ENCODE assay signal across 26 mouse cellular contexts in genomic region chr9:16852458-16853026, GRCm38 (mm10).
DNase-seq lines count a peak whose midpoint lies in the region; ATAC-seq and TF ChIP-seq lines count a peak whose summit lies in the region.
"Had no signal": no experiment of that assay in that cellular context is flagged by ENCODE, and none has a peak within 500 bp of the region (broad histone marks: within the 10 kb centered on the region; RNA-seq: fewer than 3 reads in every experiment).

No protein-coding gene starts in this region.

- no peak for TF ChIP-seq CTCF in brain, embryonic 14.5 days (IDR thresholded peaks at IDR 0.05; ENCODE audit: borderline replicate concordance, extremely low read depth, insufficient read depth, insufficient read length)

- DNase-seq in midbrain, embryonic 11.5 days (ENCODE audit: low spot score, missing footprints), result peak; percentile 8
- DNase-seq in brain, embryonic 14.5 days (ENCODE audit: low read depth), result peak; percentile 60
- DNase-seq in adrenal gland, postnatal 36 days, result no peak
- no peak for DNase-seq in cerebellum, postnatal 36 days
- no peak for DNase-seq in lung, postnatal 36 days
- DNase-seq: adrenal gland, adult 2 months; cerebellum, adult 11-12 months; cerebellum, adult 9-10 months; cerebellum, postnatal 14 days; gastrocnemius, postnatal 10 days; gastrocnemius, postnatal 36 days; heart, adult 2 months; heart, postnatal 14 days; heart, postnatal 4 days had no signal

- no peak overlapping the region for H3K4me2 ChIP-seq in midbrain, embryonic 11.5 days
- H3K4me2 ChIP-seq in midbrain, embryonic 15.5 days, result no peak overlapping the region
- H3K4me2 ChIP-seq in forebrain, embryonic 13.5 days, result no peak overlapping the region
- H3K4me2 ChIP-seq in forebrain, embryonic 16.5 days (ENCODE audit: low read length), result no peak overlapping the region
- H3K4me2 ChIP-seq: embryonic facial prominence, embryonic 12.5 days; embryonic facial prominence, embryonic 15.5 days; heart, embryonic 13.5 days; hindbrain, embryonic 14.5 days had no signal

- H3K4me1 ChIP-seq in midbrain, embryonic 11.5 days (ENCODE audit: control insufficient read depth, insufficient read depth, low read length), result no peaks in the 10 kb centered on the region
- H3K4me1 ChIP-seq in midbrain, embryonic 15.5 days, result no peaks in the 10 kb centered on the region
- peaks cover 6% of the 10 kb centered on the region for H3K4me1 ChIP-seq in forebrain, embryonic 13.5 days
- H3K4me1 ChIP-seq in forebrain, embryonic 16.5 days (replicated peaks; ENCODE audit: control insufficient read depth, insufficient read depth, low read length), result peaks cover 5% of the 10 kb centered on the region
- H3K4me1 ChIP-seq: embryonic facial prominence, embryonic 12.5 days; embryonic facial prominence, embryonic 15.5 days; heart, embryonic 10.5 days; heart, embryonic 13.5 days had no signal

- WGBS in midbrain, embryonic 11.5 days, result 86% methylated on average over 10 of the region's 10 CpGs
- WGBS in midbrain, embryonic 15.5 days, result 63% methylated on average over 10 of the region's 10 CpGs
- WGBS in forebrain, embryonic 13.5 days, result 42% methylated on average over 10 of the region's 10 CpGs
- 30% methylated on average over 10 of the region's 10 CpGs for WGBS in forebrain, embryonic 16.5 days

- H3K4me3 ChIP-seq in midbrain, embryonic 11.5 days (ENCODE audit: low read depth, low read length), result no peak overlapping the region
- H3K4me3 ChIP-seq in midbrain, embryonic 15.5 days, result no peak overlapping the region
- no peak overlapping the region for H3K4me3 ChIP-seq in forebrain, embryonic 13.5 days
- H3K4me3 ChIP-seq in forebrain, embryonic 16.5 days (replicated peaks; ENCODE audit: low read length), result no peak overlapping the region
- H3K4me3 ChIP-seq: embryonic facial prominence, embryonic 12.5 days; embryonic facial prominence, embryonic 15.5 days; heart, adult 2 months; heart, embryonic 10.5 days; heart, embryonic 13.5 days had no signal

- H3K27me3 ChIP-seq in midbrain, embryonic 11.5 days (ENCODE audit: control insufficient read depth, insufficient read depth, low read length), result no peaks in the 10 kb centered on the region
- no peaks in the 10 kb centered on the region for H3K27me3 ChIP-seq in midbrain, embryonic 15.5 days (replicated peaks)
- no peaks in the 10 kb centered on the region for H3K27me3 ChIP-seq in forebrain, embryonic 13.5 days
- H3K27me3 ChIP-seq in forebrain, embryonic 16.5 days (replicated peaks; ENCODE audit: control insufficient read depth, insufficient read depth, low read length), result no peaks in the 10 kb centered on the region
- H3K27me3 ChIP-seq: embryonic facial prominence, embryonic 12.5 days; embryonic facial prominence, embryonic 15.5 days; heart, embryonic 13.5 days had no signal

- H3K36me3 ChIP-seq in midbrain, embryonic 11.5 days (ENCODE audit: control insufficient read depth, insufficient read depth, low read length), result no peaks in the 10 kb centered on the region
- H3K36me3 ChIP-seq in midbrain, embryonic 15.5 days (replicated peaks), result no peaks in the 10 kb centered on the region
- H3K36me3 ChIP-seq in forebrain, embryonic 13.5 days (ENCODE audit: poor library complexity, severe bottlenecking), result no peaks in the 10 kb centered on the region
- H3K36me3 ChIP-seq in forebrain, embryonic 16.5 days (ENCODE audit: control insufficient read depth, insufficient read depth), result no peaks in the 10 kb centered on the region
- H3K36me3 ChIP-seq: embryonic facial prominence, embryonic 12.5 days; embryonic facial prominence, embryonic 15.5 days; heart, embryonic 10.5 days; heart, embryonic 13.5 days had no signal

- H3K27ac ChIP-seq in midbrain, embryonic 11.5 days (ENCODE audit: low read depth, low read length), result no peak overlapping the region
- H3K27ac ChIP-seq in midbrain, embryonic 15.5 days, result no peak overlapping the region
- no peak overlapping the region for H3K27ac ChIP-seq in forebrain, embryonic 13.5 days
- peak overlapping the region; percentile 18; the same call in 1 of the 2 replicates for H3K27ac ChIP-seq in forebrain, embryonic 16.5 days (ENCODE audit: low read length)
- H3K27ac ChIP-seq: embryonic facial prominence, embryonic 12.5 days; embryonic facial prominence, embryonic 15.5 days; heart, adult 2 months; heart, embryonic 10.5 days; heart, embryonic 13.5 days; hindbrain, embryonic 14.5 days; hindbrain, postnatal 0 days had no signal

- no peak overlapping the region for H3K9ac ChIP-seq in midbrain, embryonic 11.5 days (ENCODE audit: low read length)
- H3K9ac ChIP-seq in midbrain, embryonic 15.5 days, result no peak overlapping the region
- no peak overlapping the region for H3K9ac ChIP-seq in forebrain, embryonic 13.5 days
- no peak overlapping the region for H3K9ac ChIP-seq in forebrain, embryonic 16.5 days (replicated peaks; ENCODE audit: low read depth, low read length)
- H3K9ac ChIP-seq: embryonic facial prominence, embryonic 12.5 days; embryonic facial prominence, embryonic 15.5 days; heart, embryonic 13.5 days; hindbrain, embryonic 14.5 days had no signal

- no peaks in the 10 kb centered on the region for H3K9me3 ChIP-seq in midbrain, embryonic 11.5 days (ENCODE audit: control insufficient read depth, low read length)
- H3K9me3 ChIP-seq in midbrain, embryonic 15.5 days, result no peaks in the 10 kb centered on the region
- H3K9me3 ChIP-seq in forebrain, embryonic 13.5 days (replicated peaks), result no peaks in the 10 kb centered on the region
- H3K9me3 ChIP-seq in forebrain, embryonic 16.5 days (ENCODE audit: control insufficient read depth, low read length), result no peaks in the 10 kb centered on the region
- H3K9me3 ChIP-seq: embryonic facial prominence, embryonic 12.5 days; embryonic facial prominence, embryonic 15.5 days; heart, embryonic 10.5 days; heart, embryonic 13.5 days had no signal

- TF ChIP-seq POLR2A in brain, embryonic 14.5 days (IDR thresholded peaks at IDR 0.05; ENCODE audit: borderline replicate concordance, extremely low read depth, insufficient read depth, insufficient read length, poor library complexity, severe bottlenecking), result no peak

- ATAC-seq in midbrain, embryonic 11.5 days (ENCODE audit: low FRiP score), result no peak
- no peak for ATAC-seq in midbrain, embryonic 15.5 days (replicated peaks)
- peak; percentile 41; the same call in 1 of the 2 replicates for ATAC-seq in forebrain, embryonic 13.5 days
- 0 out of 2 replicates have a peak, but pooled peaks have one; percentile 20 for ATAC-seq in forebrain, embryonic 16.5 days
- ATAC-seq: CD4-positive, CD25-positive, alpha-beta regulatory T cell, adult 4 months; hindbrain, postnatal 0 days; inflammation-experienced regulatory T-cells, adult 6 months; intestine, embryonic 16.5 days had no signal

Comparison
In these comparisons a context has a peak if more than half of its experiments do, and no peak if none do; other contexts are left out.
1. ATAC-seq: peak in forebrain, embryonic 13.5 days (single experiment) and forebrain, embryonic 16.5 days (single experiment); none in midbrain, embryonic 11.5 days (single experiment) and midbrain, embryonic 15.5 days (single experiment).
2. DNase-seq: peak in midbrain, embryonic 11.5 days (single experiment) and brain, embryonic 14.5 days (single experiment); none in adrenal gland, postnatal 36 days (0 of 2), cerebellum, postnatal 36 days (0 of 2) and lung, postnatal 36 days (single experiment).